Mouse (Mus musculus): ENCODE data around the gene Tas2r114.

Gene Tas2r114

DNA sequence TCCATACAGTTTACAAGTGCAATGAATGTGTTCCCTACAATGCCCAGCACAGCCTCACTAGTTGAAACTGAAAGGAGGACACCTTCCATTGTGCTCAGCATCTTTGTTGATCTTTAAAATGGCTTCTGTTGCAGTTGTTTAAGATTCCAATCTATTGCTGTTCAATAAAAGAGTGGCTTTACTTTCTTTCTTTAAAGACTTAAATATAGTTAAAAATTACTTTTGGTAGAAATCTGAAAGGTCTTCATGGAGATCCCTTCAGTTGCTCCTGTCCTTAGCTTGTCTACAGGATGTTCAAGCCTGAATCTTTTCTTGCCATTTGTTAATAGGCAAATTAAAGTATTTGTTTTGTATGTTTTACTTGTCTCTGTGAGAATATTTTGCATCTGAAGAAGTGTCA, at the start of gene Tas2r114:
TSS of gene Tas2r114 (minus strand) at position 101 of the 400 bp plus-strand sequence.
- DNase-seq (ENCODE audit: extremely low spot score, low read depth, low spot score), result no peak

DNA sequence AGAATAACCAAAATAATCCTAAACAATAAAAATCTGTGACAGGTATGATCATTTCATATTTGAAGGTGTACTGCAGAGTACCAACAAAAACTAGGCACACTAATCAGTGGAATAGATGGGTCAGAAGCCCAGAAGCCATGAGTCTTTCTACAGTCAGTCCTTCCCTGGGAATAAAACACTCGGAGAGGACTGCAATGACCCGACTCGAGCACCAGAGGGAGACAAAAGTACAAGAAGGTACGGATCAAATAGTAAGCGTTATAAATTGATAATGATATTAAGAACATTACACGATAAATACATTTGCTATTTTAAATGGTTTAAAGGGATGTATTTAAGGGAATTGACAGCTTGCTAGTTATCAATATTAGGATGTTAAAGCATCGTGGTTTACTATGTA, 22.9 kb upstream of the Tas2r114 start:
- no peak for DNase-seq (ENCODE audit: extremely low spot score, low read depth, low spot score)

- DNase-seq (ENCODE audit: extremely low spot score, low read depth, low spot score), result no peak
These were observed 2.5 kb downstream of the Tas2r114 start, which contains the start of gene Tas2r105 for GRCm38 (mm10) chr6:131687395-131687794. Tas2r105 (minus strand) TSS chr6:131687495.

DNA sequence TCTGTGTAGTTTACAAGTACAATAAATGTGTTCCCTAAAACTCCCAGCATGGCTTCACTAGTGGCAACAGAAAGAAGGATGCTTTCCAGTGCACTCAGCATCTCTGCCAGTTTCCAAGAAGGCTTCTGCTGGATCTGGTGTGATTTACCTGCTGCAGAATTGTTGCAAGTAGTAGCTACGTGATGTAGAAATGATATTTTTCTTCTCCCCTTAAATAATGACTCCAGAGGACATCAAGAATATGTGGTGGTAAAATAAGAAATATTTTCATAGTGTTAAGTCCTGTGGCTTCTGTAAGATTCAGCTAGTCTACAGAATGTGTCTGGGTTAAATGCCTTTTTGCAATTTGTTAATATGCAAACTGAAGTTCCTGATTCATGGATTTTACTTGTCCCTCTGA, 4.2 kb downstream of the Tas2r114 start, which contains the start of gene Tas2r104:
TSS of gene Tas2r104 (minus strand) at position 101 of the 400 bp plus-strand sequence.
- no peak for DNase-seq (ENCODE audit: extremely low spot score, low read depth, low spot score)

DNA sequence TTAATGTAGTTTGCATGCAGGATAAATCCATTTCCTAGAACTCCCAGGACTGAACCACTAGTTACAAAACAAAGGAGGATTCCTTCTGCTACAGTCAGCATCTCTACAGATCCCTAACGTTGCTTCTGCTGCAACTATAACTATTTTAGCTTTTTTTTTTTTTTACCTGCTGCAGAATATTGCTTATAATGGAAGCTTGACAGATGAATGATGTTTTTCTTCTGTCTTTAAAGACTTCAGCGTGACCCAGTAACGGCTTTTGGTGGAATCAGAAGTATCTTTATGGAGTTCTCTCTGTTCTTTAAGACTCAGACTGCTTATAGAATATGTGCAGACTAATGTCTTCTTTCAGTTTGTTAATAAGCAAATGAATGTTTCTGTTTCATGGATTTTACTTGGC, 11.1 kb downstream of the Tas2r114 start, which contains the start of gene Tas2r106:
TSS of gene Tas2r106 (minus strand) at position 101 of the 400 bp plus-strand sequence.
- DNase-seq (ENCODE audit: extremely low spot score, low read depth, low spot score), result no peak

DNA sequence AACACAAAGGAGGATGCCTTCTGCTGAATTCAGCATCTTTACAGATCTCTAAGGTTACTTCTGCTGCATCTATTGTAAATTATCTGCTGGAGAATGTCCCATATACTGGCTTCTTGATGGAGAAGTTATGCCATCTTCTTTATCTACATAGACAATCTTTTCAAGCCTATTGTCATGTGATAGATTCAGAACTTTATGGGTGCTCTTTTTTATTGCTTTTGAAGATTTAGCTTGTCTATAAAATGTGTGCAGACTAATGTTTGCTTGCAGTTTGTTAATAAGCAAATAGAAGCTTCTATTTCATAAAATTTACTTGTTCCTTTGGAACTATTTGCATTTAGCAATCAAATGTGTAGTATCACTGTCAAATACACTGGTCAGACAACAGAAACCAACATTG, 29.8 kb downstream of the Tas2r114 start, which contains the start of gene Tas2r107:
TSS of gene Tas2r107 (minus strand) at position 101 of the 400 bp plus-strand sequence.
- no peak for DNase-seq (ENCODE audit: extremely low spot score, low read depth, low spot score)

Data from hindlimb bud, embryonic 11.5 days (tissue).